Mouse (Mus musculus): ENCODE measurements around the gene Defb20.
"Not testable (repeated sequence)": the region's sequence is repeated elsewhere in the genome, so short reads cannot be mapped to it uniquely, and the experiment has no call there.

Defb20 gene

DNA sequence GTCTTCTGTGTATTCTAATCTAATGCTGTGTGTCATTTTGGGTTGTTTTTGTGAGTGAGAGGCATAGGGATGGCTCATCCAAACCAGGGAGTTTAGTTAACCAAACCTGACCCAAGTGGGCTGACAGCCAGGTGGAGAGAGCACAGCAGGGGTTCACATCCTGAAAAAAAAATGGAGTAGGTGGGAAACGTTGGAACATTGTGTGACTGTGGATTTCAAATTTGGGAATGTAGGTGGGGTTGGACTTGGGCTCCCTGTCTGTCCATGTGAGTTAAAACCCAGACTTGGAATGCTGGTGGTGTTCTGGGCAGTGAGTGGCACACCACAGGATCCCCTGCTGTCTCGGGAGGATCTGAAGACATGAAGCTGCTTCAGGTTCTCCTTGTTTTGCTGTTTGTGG, at the start of gene Defb20:
Defb20 (plus strand) TSS at position 301 of the 400 bp plus-strand sequence.
- no peak for DNase-seq

DNA sequence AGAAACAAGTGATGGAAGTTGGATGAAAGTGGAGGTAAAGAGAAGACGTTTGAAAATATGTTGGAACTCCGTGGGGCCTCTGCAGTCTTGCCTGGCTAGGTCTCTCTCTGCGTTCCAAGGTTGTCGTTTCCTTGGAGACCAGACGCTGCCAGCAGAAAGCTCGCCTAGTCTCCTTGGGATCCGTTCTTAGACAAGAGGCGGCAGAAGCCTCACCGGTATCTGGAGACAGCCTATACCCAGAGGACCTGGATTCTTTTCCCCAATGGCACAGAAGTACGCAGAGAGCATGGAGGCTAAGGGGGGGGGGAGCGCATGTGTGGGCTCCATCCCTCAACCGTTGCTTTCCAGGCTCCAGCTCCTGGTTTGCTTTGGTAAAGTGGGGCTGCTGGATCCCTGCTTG, 49.4 kb upstream of the Defb20 start:
- peak in 1 of 2 experiments; percentile 31 for DNase-seq

DNA sequence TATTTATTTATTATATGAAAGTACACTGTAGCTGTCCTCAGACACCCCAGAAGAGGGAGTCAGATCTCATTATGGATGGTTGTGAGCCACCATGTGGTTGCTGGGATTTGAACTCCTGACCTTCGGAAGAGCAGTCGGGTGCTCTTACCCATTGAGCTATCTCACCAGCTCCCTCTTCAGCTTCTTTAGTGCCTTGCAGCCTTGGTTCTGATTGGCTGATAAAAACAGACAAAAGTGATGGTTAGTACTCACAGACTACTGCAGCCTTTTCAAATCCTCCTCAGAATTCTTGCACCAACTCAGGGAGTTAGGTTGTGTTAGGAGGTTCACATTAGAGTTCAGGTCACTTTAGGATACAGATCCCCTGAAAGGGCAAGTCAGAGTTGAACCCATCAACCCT, 48.4 kb upstream of the Defb20 start:
- not testable (repeated sequence) for DNase-seq

DNA sequence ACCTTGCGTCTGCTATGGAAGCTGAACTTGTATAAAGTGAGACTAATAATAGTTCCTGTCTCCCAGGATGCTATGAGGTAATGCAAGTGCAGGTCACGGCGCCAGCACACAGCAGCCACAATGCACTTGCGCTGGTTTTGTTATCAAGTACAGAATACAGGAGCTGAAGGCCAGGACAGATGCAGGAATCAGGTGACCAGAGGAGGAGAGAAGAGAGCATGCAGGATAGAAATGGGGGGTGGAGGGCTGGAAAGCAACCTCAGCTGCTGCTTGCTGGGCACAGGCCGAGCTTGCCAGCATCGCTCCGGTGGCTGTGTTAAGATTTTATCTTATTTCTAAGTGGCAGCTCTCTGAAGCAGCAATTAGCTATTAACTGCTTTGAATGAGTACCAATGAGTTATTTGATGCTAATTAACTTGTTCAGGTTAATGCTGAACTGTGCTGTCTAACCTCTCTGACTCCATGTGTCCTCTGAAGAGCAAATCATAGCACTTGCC, 40.4 kb upstream of the Defb20 start:
- DNase-seq: peak; percentile 56 to 57

DNA sequence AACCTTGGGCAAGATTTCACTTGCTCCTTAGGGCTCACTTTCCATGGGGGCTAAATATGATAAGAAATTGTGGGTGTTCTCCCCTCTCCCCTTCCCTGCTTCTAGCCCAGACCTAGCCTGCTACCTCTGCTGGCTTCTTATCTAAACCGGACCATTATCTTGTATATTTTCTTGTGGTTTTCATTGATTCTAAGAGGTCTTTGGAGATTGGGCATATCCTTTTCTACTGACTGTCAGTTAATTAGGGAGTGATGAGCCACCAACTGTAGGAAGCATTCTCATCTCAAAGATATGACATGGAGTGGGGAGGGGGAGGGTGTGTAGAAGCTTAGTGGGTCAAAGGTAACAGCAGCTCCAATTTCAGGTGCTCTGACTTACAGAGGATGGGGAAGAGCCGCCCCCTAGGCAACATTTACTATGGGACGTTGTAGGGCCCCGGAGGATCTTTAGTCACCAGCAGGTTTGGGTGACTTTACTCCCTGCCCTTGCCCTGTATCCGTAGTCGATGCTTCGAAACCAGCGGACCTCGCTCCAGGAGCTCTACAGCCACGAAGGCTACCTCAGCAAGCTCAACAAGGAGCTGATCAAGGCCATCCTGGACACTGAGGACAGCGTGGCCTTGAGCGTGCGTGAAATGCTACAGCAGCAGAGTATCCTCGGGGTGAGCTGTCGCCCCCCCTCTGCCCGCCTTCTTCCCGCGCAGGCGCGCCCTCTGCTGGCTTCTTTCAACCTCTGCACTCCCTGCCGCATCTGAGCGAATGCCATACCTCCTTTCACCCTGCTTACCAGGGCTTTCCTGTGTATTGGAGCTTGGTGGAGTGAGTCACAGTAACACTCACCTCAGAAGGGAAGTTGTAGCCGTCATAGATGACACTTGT, 39.6 kb upstream of the Defb20 start:
- DNase-seq: peak; percentile 69 to 92

DNA sequence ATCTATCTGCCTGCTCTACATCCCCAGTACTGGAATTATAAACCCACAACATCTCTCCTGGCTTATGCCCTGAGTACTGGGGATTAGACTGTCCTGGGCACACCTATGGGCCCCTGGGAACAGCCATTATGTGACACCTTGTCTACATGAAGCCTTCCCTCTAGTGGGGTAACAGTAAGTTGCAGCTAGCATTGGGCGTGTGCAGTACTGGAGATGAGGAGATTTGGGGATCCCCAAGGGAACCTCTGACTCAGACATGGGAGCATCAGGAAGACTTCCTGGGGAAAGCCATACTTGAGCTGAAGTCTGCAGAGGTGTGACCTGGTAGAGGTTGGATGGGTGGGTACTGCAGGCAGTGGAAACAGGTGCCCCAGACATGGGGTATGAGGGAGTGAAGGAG, 37.9 kb upstream of the Defb20 start:
- DNase-seq: no peak

DNA sequence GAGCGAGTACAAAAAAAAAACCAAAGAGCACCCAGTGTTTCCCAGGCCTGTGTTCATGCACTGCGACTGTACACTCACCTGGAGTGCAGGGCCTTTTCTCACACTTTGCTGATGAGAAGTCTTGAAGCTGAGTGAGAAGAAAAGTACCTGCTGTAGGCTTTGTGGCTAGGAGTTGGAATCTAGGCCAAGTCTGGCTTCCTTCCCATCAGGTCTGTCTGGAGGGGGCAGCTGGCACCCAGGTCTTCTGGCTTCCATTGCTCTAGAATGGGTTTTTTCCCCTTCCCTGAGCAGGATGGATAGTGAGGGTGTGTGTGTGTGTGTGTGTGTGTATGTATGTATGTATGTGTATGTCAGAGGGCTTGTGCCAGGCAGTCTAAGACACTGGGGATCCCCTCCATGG, 37.0 kb upstream of the Defb20 start:
- DNase-seq: no peak

DNA sequence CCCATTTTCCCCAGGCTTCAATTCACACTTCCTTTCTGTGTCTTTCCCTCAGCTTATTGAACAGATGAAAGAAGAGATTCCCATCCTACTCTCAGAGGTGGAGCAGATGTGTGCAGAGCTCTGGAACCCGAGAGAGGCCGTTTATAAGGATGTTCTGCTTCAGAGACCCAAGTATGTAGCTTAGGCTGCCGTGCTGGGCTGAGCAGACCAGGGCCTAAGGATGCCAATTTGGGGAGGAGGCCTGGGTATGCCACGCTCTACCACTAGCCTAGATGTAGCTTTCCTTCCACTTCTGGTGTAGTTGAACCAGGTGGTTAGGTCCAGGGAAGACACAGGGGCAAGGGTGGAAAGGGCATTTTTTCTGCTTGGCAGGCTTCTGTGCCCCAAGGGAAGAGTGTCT, 34.5 kb upstream of the Defb20 start:
- DNase-seq: no peak

DNA sequence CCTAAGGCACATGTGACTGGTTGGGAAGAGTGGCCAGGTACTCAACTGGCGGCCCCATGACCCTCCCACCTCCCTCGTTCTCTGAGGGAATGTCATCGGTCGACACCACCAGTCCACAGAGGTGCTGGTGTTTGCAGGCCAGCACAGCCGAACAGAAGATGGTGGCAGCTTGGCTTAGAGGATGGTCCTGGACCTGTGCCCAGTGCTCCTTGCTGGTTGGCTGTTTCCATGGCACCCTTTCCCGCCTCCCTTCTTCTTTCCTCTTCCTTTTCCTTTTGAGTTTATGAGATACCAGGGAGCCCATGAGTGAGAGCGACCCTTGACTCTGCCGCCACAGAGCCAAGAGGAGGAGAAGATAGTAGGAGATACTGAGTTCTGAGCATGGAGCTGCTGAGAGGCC, 33.6 kb upstream of the Defb20 start:
- DNase-seq: peak in 1 of 2 experiments; percentile 20

DNA sequence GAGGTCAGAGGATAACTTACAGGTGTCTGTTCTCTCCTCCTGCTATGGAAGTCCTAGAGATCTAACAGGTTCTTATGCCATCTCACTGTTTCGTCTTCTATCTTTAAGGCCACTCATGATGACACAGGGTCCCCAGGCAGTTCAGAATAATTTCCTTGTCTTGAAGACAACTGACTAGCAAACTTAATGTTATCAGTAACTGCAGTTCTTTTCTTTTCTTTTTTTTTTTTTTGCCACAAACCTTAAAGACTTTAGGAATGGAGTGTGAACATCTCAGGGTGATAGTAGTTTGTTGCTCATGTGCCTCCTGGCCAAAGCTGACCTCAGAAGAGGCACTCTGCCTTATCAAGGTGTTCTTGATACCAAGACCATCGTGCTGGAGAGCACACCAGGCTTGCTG, 30.2 kb upstream of the Defb20 start:
- no peak for DNase-seq

DNA sequence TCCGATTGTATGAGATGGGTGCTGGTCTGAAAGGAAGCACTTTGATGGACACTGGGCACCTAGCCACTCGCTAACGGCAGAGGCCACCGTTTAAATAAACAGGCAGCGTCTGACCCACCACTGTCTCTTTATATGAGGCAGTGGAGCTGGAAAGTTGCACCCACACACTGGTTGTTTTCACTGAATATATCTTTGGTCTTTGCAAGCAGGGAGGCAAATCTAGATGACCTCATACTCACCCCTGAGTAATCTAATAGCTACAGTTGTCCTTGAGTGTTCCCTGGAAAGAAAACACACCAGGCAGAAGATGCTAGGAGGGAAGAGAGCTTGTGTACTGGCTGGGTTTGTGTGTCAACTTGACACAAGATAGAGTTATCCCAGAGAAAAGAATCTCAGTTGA, 29.4 kb upstream of the Defb20 start:
- no peak for DNase-seq

DNA sequence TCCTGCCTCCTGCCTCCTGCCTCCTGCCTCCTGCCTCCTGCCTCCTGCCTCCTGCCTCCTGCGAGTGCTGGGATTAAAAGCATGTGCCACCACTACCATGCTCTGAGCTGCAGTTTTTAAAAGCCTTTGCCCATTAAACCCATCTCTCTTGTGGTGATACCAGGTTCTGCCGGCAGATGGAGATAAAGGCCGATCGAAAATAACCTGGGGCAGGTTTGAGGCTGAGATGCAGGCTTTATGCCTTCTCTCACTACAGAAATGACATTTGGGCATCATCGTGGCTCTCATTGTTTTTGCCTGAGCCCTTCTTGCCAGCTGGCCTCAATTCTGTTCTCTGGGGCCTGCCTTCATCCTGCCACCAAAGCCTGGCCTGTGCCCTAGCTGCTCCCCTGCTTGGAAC, 26.6 kb upstream of the Defb20 start:
- peak; percentile 51 to 84 for DNase-seq

DNA sequence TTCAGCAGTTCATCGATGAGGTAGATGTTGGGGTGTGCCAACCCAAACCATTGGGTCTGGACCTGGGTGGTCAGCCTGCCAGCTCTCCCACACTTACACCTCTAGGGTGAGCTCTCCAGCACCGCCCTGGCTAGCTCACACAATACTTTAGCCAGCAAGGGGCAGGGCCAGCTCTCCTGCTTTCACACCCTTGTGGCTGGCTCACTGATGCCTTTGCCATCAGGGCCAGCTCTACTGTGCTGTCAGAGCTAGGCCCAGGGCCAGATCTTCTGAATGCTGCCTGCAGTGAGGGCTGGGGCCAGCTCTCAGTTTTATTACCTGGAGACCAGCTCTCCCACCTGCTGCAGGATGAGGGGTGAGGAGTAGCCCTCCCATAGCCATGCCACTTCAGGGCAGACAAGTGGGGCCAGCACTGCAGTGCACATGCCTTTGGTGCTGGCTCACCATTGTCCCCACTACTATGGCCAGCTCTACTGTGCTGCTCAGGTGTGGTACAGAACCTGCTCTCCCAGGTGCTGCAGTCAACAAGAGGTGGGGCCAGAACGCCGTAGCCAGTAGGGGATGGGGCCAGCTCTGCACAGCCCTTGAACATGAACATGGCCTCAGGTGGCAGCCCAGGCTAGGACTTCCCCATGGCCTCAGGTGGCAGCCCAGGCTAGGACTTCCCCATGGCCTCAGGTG, 24.6 kb upstream of the Defb20 start:
- no peak for DNase-seq

DNA sequence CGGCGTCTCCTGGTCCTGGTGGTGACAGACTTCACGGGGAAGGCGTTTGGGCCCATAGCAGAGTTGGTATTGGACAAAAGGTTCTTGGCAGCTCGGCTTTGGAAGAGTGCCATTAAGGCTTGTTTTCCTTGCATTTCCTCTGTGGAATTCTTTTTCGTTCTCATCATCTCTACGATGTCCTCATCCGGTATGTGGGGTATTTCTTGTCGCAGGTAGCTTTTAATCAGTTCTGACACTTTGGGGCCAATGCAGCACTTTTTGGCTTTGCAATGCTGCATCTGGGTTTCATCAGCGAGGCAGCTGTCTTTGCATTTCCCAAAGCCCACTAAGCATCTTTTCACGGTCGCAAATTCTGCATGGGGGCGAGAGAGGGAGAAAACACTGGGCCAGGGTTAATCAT, 17.6 kb upstream of the Defb20 start:
- no peak for DNase-seq

DNA sequence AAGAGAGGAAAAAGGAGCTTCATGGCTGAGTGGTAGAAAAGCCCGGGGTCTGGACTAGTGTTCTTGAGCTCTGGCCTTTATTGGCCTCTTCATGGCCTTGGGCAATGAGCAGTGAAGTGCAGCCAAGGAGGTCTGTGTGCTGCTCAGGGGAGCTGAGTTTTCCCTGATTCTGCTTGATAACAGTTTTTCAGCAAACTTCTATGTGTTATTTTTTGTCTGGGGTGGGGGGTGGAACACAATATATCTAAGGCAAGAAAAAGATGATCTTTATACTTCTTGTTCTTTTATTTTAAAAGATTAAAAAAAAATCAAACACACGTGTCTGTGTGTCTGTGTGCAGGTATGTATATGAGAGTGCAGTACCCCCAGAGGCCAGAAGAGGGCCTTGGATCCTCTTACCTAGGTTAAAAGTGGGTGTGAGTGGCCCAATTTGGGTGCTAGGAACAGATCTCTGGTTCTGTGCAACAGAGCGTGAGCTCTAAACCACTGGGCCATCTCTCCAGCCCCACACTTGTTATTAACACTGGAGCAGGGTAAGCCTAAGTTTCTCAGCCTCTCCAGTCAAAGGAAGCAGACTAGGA, 12.2 kb upstream of the Defb20 start, which contains the start of gene Defb23:
Defb23 (minus strand) TSS at position 51 of the 581 bp plus-strand sequence.
- DNase-seq: no peak

DNA sequence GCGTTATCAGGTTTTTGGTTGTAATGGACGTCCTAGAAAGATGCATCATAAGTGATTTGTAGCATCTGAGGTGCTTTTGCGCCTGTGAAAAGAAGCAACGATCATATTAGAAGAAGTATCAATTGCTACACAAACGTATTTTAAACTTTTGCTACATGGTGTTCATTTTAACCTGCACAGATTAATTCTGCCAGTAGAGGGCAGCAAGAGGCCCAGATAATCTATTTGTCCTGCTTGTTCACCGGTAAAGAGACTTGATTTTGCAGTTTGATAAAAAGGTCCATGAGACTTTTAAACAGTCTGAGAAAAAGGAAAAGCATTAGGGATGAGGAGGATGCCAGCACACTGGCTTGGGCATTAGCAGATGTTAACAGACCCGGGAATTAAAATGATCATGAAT, 5.9 kb upstream of the Defb20 start:
- peak; percentile 58 to 74 for DNase-seq

DNA sequence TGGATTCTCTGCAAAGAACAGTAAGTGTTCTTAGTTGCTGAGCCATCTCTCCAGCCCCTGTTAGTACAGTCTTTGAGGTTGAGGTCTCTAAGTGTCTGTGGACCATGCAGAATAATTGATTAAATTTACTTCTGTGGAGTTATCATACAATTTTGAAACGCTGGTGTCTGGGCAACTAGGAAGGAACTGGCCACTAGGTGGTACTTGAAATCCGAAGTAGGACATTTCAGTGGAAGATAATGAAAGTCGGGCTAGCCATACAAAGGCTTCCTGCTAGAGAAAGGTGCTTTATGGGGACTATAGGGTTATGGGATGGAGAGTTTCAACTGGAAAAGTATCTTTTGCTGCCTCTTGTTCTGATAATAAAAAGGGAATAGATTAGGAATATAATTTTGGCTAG, 4.4 kb upstream of the Defb20 start:
- DNase-seq: peak in 1 of 2 experiments; percentile 26

DNA sequence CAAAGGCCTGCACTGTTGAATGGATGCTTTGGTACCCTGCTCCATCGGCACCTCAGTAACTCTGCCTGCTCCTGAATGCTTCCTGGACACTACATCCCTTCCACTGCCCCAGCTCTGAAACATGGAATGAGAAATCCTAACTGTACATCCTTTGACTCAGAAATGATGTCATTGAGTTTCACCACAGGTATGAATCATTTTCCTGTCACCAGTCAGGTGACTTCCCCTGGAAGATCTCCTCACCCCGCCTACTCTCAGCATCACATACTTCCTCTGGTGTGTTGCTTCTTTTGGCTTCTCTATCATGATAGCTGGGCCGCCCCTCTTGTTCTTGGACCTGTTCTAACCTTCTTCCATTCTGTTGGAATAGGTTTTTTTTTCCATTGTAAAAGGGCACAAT, 4.0 kb downstream of the Defb20 start:
- no peak for DNase-seq

DNA sequence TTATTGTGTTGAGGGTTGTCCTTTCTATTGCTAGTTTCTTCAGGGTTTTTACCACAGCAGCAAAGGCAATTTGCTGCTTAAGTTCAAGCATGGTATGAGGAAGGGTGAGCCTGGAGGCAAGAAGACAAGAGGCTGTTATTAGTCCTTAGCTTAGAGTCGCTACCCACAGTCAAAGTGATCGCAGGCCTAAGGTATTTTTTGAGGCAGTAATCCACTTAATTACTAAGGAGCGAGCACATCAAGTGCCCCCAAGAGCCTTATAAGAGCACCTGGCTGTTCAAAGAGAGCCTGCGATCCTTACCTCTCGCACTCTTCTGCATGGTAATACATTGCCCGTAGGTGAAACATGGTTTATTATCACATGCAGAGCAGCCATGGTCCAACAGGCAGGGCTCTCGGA, 4.9 kb downstream of the Defb20 start:
- DNase-seq: no peak

DNA sequence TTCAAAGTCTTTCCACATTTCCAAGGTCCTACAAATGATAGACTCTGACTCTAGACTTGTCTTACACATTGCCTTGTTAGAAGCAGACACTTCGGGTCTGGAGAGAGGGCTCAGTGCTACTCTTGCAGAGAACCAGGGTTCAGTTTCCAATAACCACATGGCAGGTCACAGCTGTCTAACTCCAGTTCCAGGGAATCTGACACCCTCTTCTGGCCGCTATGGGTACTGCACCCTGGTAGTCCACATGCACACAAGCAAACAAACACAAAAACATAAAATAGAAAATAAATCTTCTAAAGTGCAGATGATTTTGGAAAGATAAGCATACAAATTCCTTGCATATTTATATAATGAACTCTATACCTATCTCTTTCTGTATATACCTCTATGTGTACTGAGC, 10.2 kb downstream of the Defb20 start:
- DNase-seq: peak in 1 of 2 experiments; percentile 17

DNA sequence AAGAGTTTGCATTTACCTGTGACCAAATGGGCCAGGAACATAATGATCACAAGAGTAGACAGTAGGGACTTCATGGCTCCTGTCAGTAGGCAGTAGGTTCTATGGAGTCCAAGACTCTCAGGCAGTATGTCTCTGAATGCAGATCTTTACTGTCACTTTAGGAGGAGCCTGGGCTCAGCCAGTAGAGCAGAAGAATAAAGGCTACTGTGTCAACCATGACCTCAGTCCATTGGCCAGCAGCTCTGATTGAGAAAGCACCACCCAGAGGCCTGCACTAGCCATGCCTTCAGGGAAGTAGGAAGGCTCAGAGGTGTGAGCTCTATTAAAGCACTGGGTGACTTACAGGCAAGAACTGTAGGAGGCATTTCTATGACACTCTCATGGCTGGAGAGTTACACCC, 13.2 kb downstream of the Defb20 start, which contains the start of gene Defb22:
Defb22 (minus strand) TSS at position 101 of the 400 bp plus-strand sequence.
- no peak for DNase-seq

DNA sequence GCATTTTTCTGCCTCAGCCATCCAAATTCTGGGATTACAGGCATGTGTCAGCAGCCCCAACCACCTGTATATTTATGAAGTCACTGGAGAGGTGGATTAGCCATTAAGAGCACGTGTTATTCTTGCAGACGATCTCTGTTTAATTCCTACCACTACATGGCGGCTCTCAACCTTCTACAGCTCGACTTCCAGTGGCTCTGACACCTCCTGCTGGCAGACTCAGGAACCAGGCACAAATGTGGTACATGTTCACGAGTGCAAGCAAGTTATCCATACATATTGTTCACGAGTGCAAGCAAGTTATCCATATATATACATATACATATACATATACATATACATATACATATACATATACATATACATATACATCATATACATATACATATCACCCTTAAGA, 16.3 kb downstream of the Defb20 start:
- no peak for DNase-seq

DNA sequence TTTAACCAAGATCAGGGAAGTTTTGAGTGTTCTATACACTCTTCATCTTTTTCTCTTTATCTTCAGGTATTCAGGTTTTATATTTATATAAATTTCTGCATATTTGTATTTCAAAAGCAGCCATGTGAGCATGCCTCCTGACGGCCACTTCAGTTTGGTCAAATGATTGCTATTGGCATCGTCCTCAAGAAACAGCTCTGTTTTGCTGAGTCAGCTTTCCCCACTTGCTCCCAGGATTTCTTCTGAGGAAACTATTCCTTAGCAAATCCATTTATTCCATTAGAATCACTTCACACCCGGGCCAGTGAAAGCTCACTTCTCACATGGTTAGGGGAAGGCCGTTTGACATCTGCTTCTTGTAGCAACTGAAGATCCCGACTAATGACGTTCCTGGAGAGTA, 21.2 kb downstream of the Defb20 start:
- no peak for DNase-seq
